Mouse (Mus musculus) forebrain, embryonic 16.5 days (tissue): Measurements from ENCODE around the gene M1ap. TPM values are rescaled to one million over a fixed set of nuclear protein-coding genes. Genes with fewer than 3 reads are reported as not detected.

ENCODE experiments used
- ATAC-seq: fragments of 200-750 bp; cut with Nextera tagmentation; 2 replicates; pipeline ENCODE4 v1.8.0; 2017; ENCODE audit warnings: mild to moderate bottlenecking, moderate library complexity
- H3K27ac ChIP-seq: fragments of 300-500 bp; sonication (generic); 2 replicates; pipeline ENCODE4 v1.5.1; 2014; ENCODE audit warnings: low read length, control low read depth
- H3K27me3 ChIP-seq: fragments of 300-500 bp; sonication (generic); replicated peaks from 2 replicates; pipeline ENCODE4 v1.6.1; 2014; ENCODE audit warnings: low read length; ENCODE audit not compliant: control insufficient read depth, insufficient read depth
- H3K36me3 ChIP-seq: fragments of 300-500 bp; sonication (generic); 2 replicates; pipeline ENCODE4 v1.6.1; 2014; ENCODE audit not compliant: control insufficient read depth, insufficient read depth
- H3K4me1 ChIP-seq: fragments of 300-500 bp; sonication (generic); replicated peaks from 2 replicates; pipeline ENCODE4 v1.6.1; 2014; ENCODE audit warnings: low read length; ENCODE audit not compliant: control insufficient read depth, insufficient read depth
- H3K4me2 ChIP-seq: fragments of 300-500 bp; sonication (generic); 2 replicates; pipeline ENCODE4 v1.6.1; 2014; ENCODE audit warnings: mild to moderate bottlenecking, low read length, control low read depth
- H3K4me3 ChIP-seq: fragments of 300-500 bp; sonication (generic); replicated peaks from 2 replicates; pipeline ENCODE4 v1.5.1; 2014; ENCODE audit warnings: mild to moderate bottlenecking, low read length, control low read depth
- H3K9ac ChIP-seq: fragments of 300-500 bp; sonication (generic); replicated peaks from 2 replicates; pipeline ENCODE4 v1.6.1; 2014; ENCODE audit warnings: low read depth, low read length, control low read depth
- H3K9me3 ChIP-seq: fragments of 300-500 bp; sonication (generic); 2 replicates; pipeline ENCODE4 v1.6.1; 2016; ENCODE audit warnings: low read length; ENCODE audit not compliant: control insufficient read depth
- WGBS: fragments of 180-500 bp; shearing (Covaris S2); extraction: QIAGEN DNeasy Blood & Tissue Kit; methylation state at CpG from one replicate; pipeline ENCODE4 v1.1.7; 2014; 5-methylcytosine and 5-hydroxymethylcytosine counted together
- polyA plus RNA-seq: library from polyadenylated mRNA; unstranded; fragments of >200 nt; fragmentation: Nextera tagmentation; extraction: Ambion mirVana; gene quantifications from 2 replicates; pipeline ENCODE4 v1.2.1, GENCODE M21; 2015

Gene M1ap
- polyA plus RNA-seq, 1 experiment from 2014 or later: not detected

- WGBS: 74% methylated on average over 1 of the region's 1 CpGs
- ATAC-seq: no peak
- Histone ChIP-seq H3K4me3 (no peak overlapping the region), H3K27me3 (no peaks in the 10 kb centered on the region), H3K9ac (no peak overlapping the region), H3K36me3 (no peaks in the 10 kb centered on the region), H3K27ac (no peak overlapping the region), H3K9me3 (no peaks in the 10 kb centered on the region), H3K4me2 (no peak overlapping the region), H3K4me1 (no peaks in the 10 kb centered on the region)
Observed at GRCm38 (mm10) chr6:82961664-82962063, 15.0 kb downstream of the M1ap start.

GRCm38 (mm10) chr6:82969249-82970084 lies 22.8 kb downstream of the M1ap start:
- ATAC-seq: no peak
- WGBS: 79% methylated on average over 6 of the region's 6 CpGs

GRCm38 (mm10) chr6:82971031-82971430 lies 24.3 kb downstream of the M1ap start:
- Histone ChIP-seq H3K4me2 (no peak overlapping the region), H3K36me3 (no peaks in the 10 kb centered on the region), H3K27ac (no peak overlapping the region), H3K27me3 (no peaks in the 10 kb centered on the region), H3K9me3 (no peaks in the 10 kb centered on the region), H3K4me3 (no peak overlapping the region), H3K4me1 (no peaks in the 10 kb centered on the region), H3K9ac (no peak overlapping the region)
- ATAC-seq: peak; percentile 94
- 10% methylated on average over 5 of the region's 5 CpGs for WGBS

More at GRCm38 (mm10) chr6:82969249-82970084, 22.8 kb downstream of the M1ap start:
- Histone ChIP-seq H3K27ac (no peak overlapping the region), H3K4me1 (no peaks in the 10 kb centered on the region), H3K27me3 (no peaks in the 10 kb centered on the region), H3K4me2 (no peak overlapping the region), H3K9me3 (no peaks in the 10 kb centered on the region), H3K36me3 (no peaks in the 10 kb centered on the region), H3K4me3 (no peak overlapping the region), H3K9ac (no peak overlapping the region)

GRCm38 (mm10) chr6:82987411-82987971 lies 40.8 kb downstream of the M1ap start:
- no peaks in the 10 kb centered on the region for H3K27me3 ChIP-seq
- no peaks in the 10 kb centered on the region for H3K4me1 ChIP-seq
- no peak overlapping the region for H3K9ac ChIP-seq
- H3K9me3 ChIP-seq: no peaks in the 10 kb centered on the region
- no peak for ATAC-seq
- H3K4me3 ChIP-seq: no peak overlapping the region
- H3K36me3 ChIP-seq: no peaks in the 10 kb centered on the region
- 40% methylated on average over 9 of the region's 9 CpGs for WGBS
- no peak overlapping the region for H3K27ac ChIP-seq
- H3K4me2 ChIP-seq: no peak overlapping the region

GRCm38 (mm10) chr6:82993696-82994095 lies 47.0 kb downstream of the M1ap start:
- Histone ChIP-seq H3K9ac (no peak overlapping the region), H3K36me3 (no peaks in the 10 kb centered on the region), H3K4me2 (no peak overlapping the region), H3K4me1 (peaks cover 6% of the 10 kb centered on the region), H3K9me3 (no peaks in the 10 kb centered on the region), H3K27me3 (no peaks in the 10 kb centered on the region), H3K4me3 (no peak overlapping the region), H3K27ac (no peak overlapping the region)
- 30% methylated on average over 1 of the region's 1 CpGs for WGBS
- no peak for ATAC-seq

- no peak overlapping the region for H3K4me3 ChIP-seq
- H3K9me3 ChIP-seq: no peaks in the 10 kb centered on the region
- H3K4me2 ChIP-seq: no peak overlapping the region
- H3K36me3 ChIP-seq: no peaks in the 10 kb centered on the region
- no peak for ATAC-seq
- no peak overlapping the region for H3K27ac ChIP-seq
- no peaks in the 10 kb centered on the region for H3K27me3 ChIP-seq
- peaks cover 6% of the 10 kb centered on the region for H3K4me1 ChIP-seq
- WGBS: 79% methylated on average over 7 of the region's 7 CpGs
- no peak overlapping the region for H3K9ac ChIP-seq
Observed at GRCm38 (mm10) chr6:82994372-82994771, 47.7 kb downstream of the M1ap start.

- H3K4me1 ChIP-seq: peaks cover 6% of the 10 kb centered on the region
- 10% methylated on average over 11 of the region's 11 CpGs for WGBS
- no peak overlapping the region; the same call in 1 of the 2 replicates for H3K4me3 ChIP-seq
- no peak overlapping the region; the same call in 1 of the 2 replicates for H3K27ac ChIP-seq
- 0 out of 2 replicates have a peak overlapping the region, but pooled peaks have one; percentile 8 for H3K9ac ChIP-seq
- no peaks in the 10 kb centered on the region for H3K36me3 ChIP-seq
- peak overlapping the region; percentile 44 for H3K4me2 ChIP-seq
- ATAC-seq: peak; percentile 99
- H3K27me3 ChIP-seq: no peaks in the 10 kb centered on the region
- no peaks in the 10 kb centered on the region for H3K9me3 ChIP-seq
Observed at GRCm38 (mm10) chr6:82996740-82997315, 50.1 kb downstream of the M1ap start.

GRCm38 (mm10) chr6:82997511-82998102 lies 50.9 kb downstream of the M1ap start:
- H3K4me3 ChIP-seq: no peak overlapping the region
- no peaks in the 10 kb centered on the region for H3K27me3 ChIP-seq
- WGBS: 39% methylated on average over 7 of the region's 7 CpGs
- H3K4me2 ChIP-seq: no peak overlapping the region
- H3K4me1 ChIP-seq: peaks cover 6% of the 10 kb centered on the region
- ATAC-seq: no peak
- H3K27ac ChIP-seq: no peak overlapping the region
- no peaks in the 10 kb centered on the region for H3K36me3 ChIP-seq
- no peaks in the 10 kb centered on the region for H3K9me3 ChIP-seq
- H3K9ac ChIP-seq: no peak overlapping the region

GRCm38 (mm10) chr6:82998326-82998725 lies 51.6 kb downstream of the M1ap start:
- Histone ChIP-seq H3K4me3 (no peak overlapping the region), H3K9ac (no peak overlapping the region), H3K36me3 (no peaks in the 10 kb centered on the region), H3K4me2 (no peak overlapping the region), H3K27me3 (no peaks in the 10 kb centered on the region), H3K4me1 (peaks cover 6% of the 10 kb centered on the region), H3K9me3 (no peaks in the 10 kb centered on the region), H3K27ac (no peak overlapping the region)
- ATAC-seq: no peak
- WGBS: 72% methylated on average over 4 of the region's 4 CpGs
